Mouse (Mus musculus) liver, postnatal 0 days (tissue): ENCODE data around the gene Tchh.
A peak's percentile ranks its signal among the peaks of the same experiment; 100 is the strongest.

Experiments used
- CTCF ChIP-seq: sonication (generic); IDR thresholded peaks from 2 replicates; pipeline ENCODE4 v1.5.1; 2016; ENCODE audit warnings: antibody characterized with exemption, low read depth
- EP300 ChIP-seq: IDR thresholded peaks from 2 replicates; pipeline ENCODE4 v1.6.1; 2016; ENCODE audit warnings: antibody characterized with exemption, low read depth, mild to moderate bottlenecking

DNA sequence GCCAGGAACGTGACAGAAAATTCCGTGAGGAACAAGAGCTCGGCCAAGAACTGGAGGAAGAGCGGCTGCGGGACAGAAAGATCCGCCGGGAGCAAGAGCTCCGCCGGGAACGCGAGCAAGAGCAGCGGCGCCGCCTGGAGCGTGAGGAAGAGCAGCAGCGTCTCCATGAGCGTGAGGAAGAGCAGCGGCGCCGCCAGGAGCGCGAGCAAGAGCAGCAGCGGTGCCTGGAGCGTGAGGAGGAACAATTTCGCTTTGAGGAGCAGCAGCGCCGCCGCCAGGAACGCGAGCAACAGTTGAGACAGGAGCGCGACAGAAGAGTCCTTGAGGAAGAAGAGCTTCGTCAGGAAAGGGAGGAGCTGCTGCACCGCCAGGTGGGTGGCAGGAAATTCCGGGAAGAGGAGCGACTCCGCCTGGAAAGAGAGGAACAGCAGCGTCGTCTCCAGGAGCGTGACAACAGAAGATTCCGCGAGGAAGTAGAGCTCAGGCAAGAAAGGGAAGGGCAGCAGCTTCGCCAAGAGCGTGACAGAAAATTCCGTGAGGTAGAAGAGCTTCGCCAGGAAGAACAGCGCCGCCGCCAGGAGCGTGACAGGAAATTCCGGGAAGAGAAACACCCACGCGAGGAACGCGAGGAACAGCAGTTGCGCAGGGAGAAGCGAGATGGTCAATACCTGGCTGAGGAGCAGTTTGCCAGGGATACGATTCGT is 5.2 kb downstream of the Tchh start:
- TF ChIP-seq EP300 = no peak
- peak; percentile 14; the same call in 1 of the 2 replicates for TF ChIP-seq CTCF
